Mouse (Mus musculus) CD4-positive helper T cell, adult 2 months (primary cell): ENCODE measurements around the gene Tmem161a.

Experiments
- DNase-seq: peaks from one replicate; pipeline ENCODE4 v3.0.0-alpha.2; 2012; ENCODE audit warnings: low read depth, missing footprints, low spot score

Gene Tmem161a

GRCm38 (mm10) chr8:70160015-70160414, 12.1 kb upstream of the Tmem161a start:
- DNase-seq = peak; percentile 57

GRCm38 (mm10) chr8:70163316-70163715, 8.8 kb upstream of the Tmem161a start:
- no peak for DNase-seq

GRCm38 (mm10) chr8:70166504-70167110, 5.5 kb upstream of the Tmem161a start:
- DNase-seq = peak; percentile 79

GRCm38 (mm10) chr8:70170116-70170515, 2.0 kb upstream of the Tmem161a start:
- DNase-seq = no peak

GRCm38 (mm10) chr8:70170748-70171147, 1.4 kb upstream of the Tmem161a start:
- DNase-seq = no peak

- DNase-seq = no peak
These were observed 916 bp upstream of the Tmem161a start for GRCm38 (mm10) chr8:70171240-70171639.

- no peak for DNase-seq
These were observed 1.2 kb downstream of the Tmem161a start for GRCm38 (mm10) chr8:70173320-70173719.

- no peak for DNase-seq
These were observed 1.9 kb downstream of the Tmem161a start for GRCm38 (mm10) chr8:70174079-70174478.

GRCm38 (mm10) chr8:70178231-70178630, 6.1 kb downstream of the Tmem161a start:
- no peak for DNase-seq

- peak; percentile 34 for DNase-seq
These were observed 6.9 kb downstream of the Tmem161a start for GRCm38 (mm10) chr8:70179082-70179481.

- DNase-seq = no peak
These were observed 9.2 kb downstream of the Tmem161a start for GRCm38 (mm10) chr8:70181212-70181902.

- no peak for DNase-seq
These were observed 9.7 kb downstream of the Tmem161a start for GRCm38 (mm10) chr8:70181903-70182252.

- DNase-seq = no peak
These were observed 11.0 kb downstream of the Tmem161a start for GRCm38 (mm10) chr8:70183194-70183593.

GRCm38 (mm10) chr8:70188707-70189106, 16.6 kb downstream of the Tmem161a start:
- DNase-seq = no peak

GRCm38 (mm10) chr8:70193238-70193637, 21.1 kb downstream of the Tmem161a start:
- no peak for DNase-seq

GRCm38 (mm10) chr8:70194191-70194590, 22.0 kb downstream of the Tmem161a start:
- no peak for DNase-seq

- DNase-seq = no peak
These were observed 23.6 kb downstream of the Tmem161a start for GRCm38 (mm10) chr8:70195762-70196161.

- DNase-seq = no peak
These were observed 25.4 kb downstream of the Tmem161a start for GRCm38 (mm10) chr8:70197603-70198002.

- no peak for DNase-seq
These were observed 28.0 kb downstream of the Tmem161a start for GRCm38 (mm10) chr8:70200098-70200681.

GRCm38 (mm10) chr8:70201417-70201816, 29.3 kb downstream of the Tmem161a start:
- DNase-seq = no peak

- DNase-seq = no peak
These were observed 30.9 kb downstream of the Tmem161a start for GRCm38 (mm10) chr8:70203072-70203471.

- DNase-seq = no peak
These were observed 32.6 kb downstream of the Tmem161a start for GRCm38 (mm10) chr8:70204757-70205156.

- DNase-seq = no peak
These were observed 36.0 kb downstream of the Tmem161a start for GRCm38 (mm10) chr8:70208130-70208529.
